Mouse (Mus musculus) WW6 (cell line): ENCODE data around the gene Prickle2.

Experiments used
- DNase-seq: peaks from one replicate; pipeline ENCODE4 v3.0.0-alpha.2; 2013; ENCODE audit warnings: low read depth, low spot score

Prickle2 gene

GRCm38 (mm10) chr6:92589381-92590065, 116.4 kb downstream of the Prickle2 start:
- no peak for DNase-seq

- no peak for DNase-seq
Measured at GRCm38 (mm10) chr6:92584026-92584425, 121.9 kb downstream of the Prickle2 start.

GRCm38 (mm10) chr6:92575227-92575626, 130.7 kb downstream of the Prickle2 start:
- no peak for DNase-seq

GRCm38 (mm10) chr6:92572139-92572538, 133.8 kb downstream of the Prickle2 start:
- no peak for DNase-seq

GRCm38 (mm10) chr6:92570090-92570489, 135.9 kb downstream of the Prickle2 start:
- no peak for DNase-seq

GRCm38 (mm10) chr6:92569283-92569682, 136.7 kb downstream of the Prickle2 start:
- no peak for DNase-seq

- DNase-seq = no peak
Measured at GRCm38 (mm10) chr6:92559261-92559660, 146.7 kb downstream of the Prickle2 start.

- DNase-seq = no peak
Measured at GRCm38 (mm10) chr6:92555675-92556074, 150.3 kb downstream of the Prickle2 start.

GRCm38 (mm10) chr6:92553086-92553485, 152.9 kb downstream of the Prickle2 start:
- no peak for DNase-seq

- no peak for DNase-seq
Measured at GRCm38 (mm10) chr6:92549246-92549645, 156.7 kb downstream of the Prickle2 start.

- no peak for DNase-seq
Measured at GRCm38 (mm10) chr6:92545204-92545603, 160.8 kb downstream of the Prickle2 start.

GRCm38 (mm10) chr6:92543825-92544224, 162.1 kb downstream of the Prickle2 start:
- no peak for DNase-seq

- no peak for DNase-seq
Measured at GRCm38 (mm10) chr6:92542402-92543101, 163.4 kb downstream of the Prickle2 start.

GRCm38 (mm10) chr6:92534226-92535031, 171.5 kb downstream of the Prickle2 start:
- no peak for DNase-seq

- no peak for DNase-seq
Measured at GRCm38 (mm10) chr6:92533306-92534063, 172.5 kb downstream of the Prickle2 start.

GRCm38 (mm10) chr6:92532896-92533295, 173.1 kb downstream of the Prickle2 start:
- DNase-seq = no peak

- DNase-seq = no peak
Measured at GRCm38 (mm10) chr6:92532331-92532730, 173.6 kb downstream of the Prickle2 start.

GRCm38 (mm10) chr6:92526212-92526611, 179.7 kb downstream of the Prickle2 start:
- DNase-seq = no peak

GRCm38 (mm10) chr6:92525646-92526045, 180.3 kb downstream of the Prickle2 start:
- no peak for DNase-seq

GRCm38 (mm10) chr6:92521526-92522075, 184.4 kb downstream of the Prickle2 start:
- no peak for DNase-seq
